21 mouse cellular contexts compared by ENCODE assay signal in the genomic region with DNA sequence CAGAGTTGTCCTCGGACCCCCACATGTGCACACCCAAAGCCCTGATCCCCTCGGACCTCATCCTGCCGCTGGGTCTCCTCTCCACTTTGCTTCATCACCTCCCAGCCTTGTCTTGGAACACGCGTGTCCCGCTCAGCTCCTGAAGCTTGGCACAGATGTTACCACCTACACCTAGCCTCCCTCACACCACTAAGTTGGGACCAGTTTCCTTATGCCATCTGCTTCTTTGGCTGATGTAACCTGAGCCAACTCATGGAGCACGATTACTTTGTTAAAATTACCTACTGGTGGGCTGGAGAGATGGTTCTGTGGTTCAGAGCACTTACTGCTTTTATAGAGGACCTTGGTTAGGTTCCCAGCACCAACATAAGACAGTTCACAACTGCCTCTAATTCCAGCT. TPM values are rescaled to one million over a fixed set of nuclear protein-coding genes. Genes with fewer than 3 reads are reported as not detected.
A peak's percentile ranks its signal among the peaks of the same experiment; 100 is the strongest.
DNase-seq lines count a peak whose midpoint lies in the region; ATAC-seq and TF ChIP-seq lines count a peak whose summit lies in the region.
"Had no signal": no experiment of that assay in that cellular context is flagged by ENCODE, and none has a peak within 500 bp of the region (broad histone marks: within the 10 kb centered on the region; RNA-seq: fewer than 3 reads in every experiment).

No protein-coding gene starts in this region.

- no peak for TF ChIP-seq EP300 in stomach, postnatal 0 days (optimal IDR thresholded peaks at IDR 0.05)

- no peaks in the 10 kb centered on the region for H3K36me3 ChIP-seq in heart, embryonic 10.5 days
- H3K36me3 ChIP-seq in heart, embryonic 12.5 days = no peaks in the 10 kb centered on the region
- no peaks in the 10 kb centered on the region for H3K36me3 ChIP-seq in stomach, postnatal 0 days (ENCODE audit: control insufficient read depth, insufficient read depth, low read length)
- H3K36me3 ChIP-seq: embryonic facial prominence, embryonic 12.5 days; stomach, embryonic 15.5 days had no signal

- no peak overlapping the region for H3K4me3 ChIP-seq in heart, embryonic 10.5 days
- no peak overlapping the region for H3K4me3 ChIP-seq in heart, embryonic 12.5 days
- no peak overlapping the region for H3K4me3 ChIP-seq in stomach, postnatal 0 days (ENCODE audit: low read depth, low read length)
- H3K4me3 ChIP-seq: embryonic facial prominence, embryonic 12.5 days; forebrain, embryonic 12.5 days; kidney, embryonic 15.5 days; stomach, embryonic 15.5 days had no signal

- no peak overlapping the region for H3K27ac ChIP-seq in heart, embryonic 10.5 days
- no peak overlapping the region for H3K27ac ChIP-seq in heart, embryonic 12.5 days (ENCODE audit: poor library complexity, severe bottlenecking)
- H3K27ac ChIP-seq in stomach, postnatal 0 days (replicated peaks) = no peak overlapping the region
- H3K27ac ChIP-seq: embryonic facial prominence, embryonic 12.5 days; forebrain, embryonic 12.5 days; hindbrain, postnatal 0 days; kidney, embryonic 15.5 days; macrophage; stomach, embryonic 15.5 days had no signal

- no peak overlapping the region for H3K9ac ChIP-seq in heart, embryonic 12.5 days
- no peak overlapping the region for H3K9ac ChIP-seq in stomach, postnatal 0 days (ENCODE audit: low read length)
- H3K9ac ChIP-seq: embryonic facial prominence, embryonic 12.5 days; forebrain, embryonic 12.5 days; kidney, embryonic 15.5 days; stomach, embryonic 15.5 days had no signal

- peak; percentile 45 for DNase-seq in heart, embryonic 10.5 days (ENCODE audit: low spot score)
- DNase-seq in left cerebral cortex, adult 9 months (ENCODE audit: low spot score in 2 of 2) = peak; percentile 53 to 83
- DNase-seq in left cerebral cortex, postnatal 14 days (ENCODE audit: low spot score in 2 of 2) = no peak
- peak; percentile 13 for DNase-seq in urinary bladder, adult 2 months (ENCODE audit: low spot score)
- DNase-seq in urinary bladder, postnatal 25 days (ENCODE audit: low spot score) = no peak
- peak; percentile 79 for DNase-seq in telencephalon, adult 2 months (ENCODE audit: low read depth, low spot score)
- DNase-seq in stomach, postnatal 0 days (ENCODE audit: low spot score) = no peak
- DNase-seq: adrenal gland, adult 2 months; cerebellum, adult 18-20 months; cerebellum, postnatal 14 days; gastrocnemius, postnatal 36 days; kidney, adult 11 months; kidney, postnatal 36 days had no signal

- H3K4me1 ChIP-seq in heart, embryonic 10.5 days = peaks cover 15% of the 10 kb centered on the region
- peaks cover 13% of the 10 kb centered on the region for H3K4me1 ChIP-seq in heart, embryonic 12.5 days (replicated peaks)
- H3K4me1 ChIP-seq in stomach, postnatal 0 days (replicated peaks; ENCODE audit: control insufficient read depth, insufficient read depth) = peaks cover 4% of the 10 kb centered on the region; the same call in 1 of the 2 replicates

- intact Hi-C loops in left cerebral cortex, postnatal 14 days (cut with DNase I) = no loop called here

- 88% methylated on average over 7 of the region's 7 CpGs for WGBS in heart, embryonic 10.5 days
- WGBS in heart, embryonic 12.5 days = 79% methylated on average over 7 of the region's 7 CpGs
- WGBS in stomach, postnatal 0 days = 85% methylated on average over 7 of the region's 7 CpGs

- H3K9me3 ChIP-seq in heart, embryonic 10.5 days = no peaks in the 10 kb centered on the region
- no peaks in the 10 kb centered on the region for H3K9me3 ChIP-seq in heart, embryonic 12.5 days (replicated peaks)
- H3K9me3 ChIP-seq in stomach, postnatal 0 days (ENCODE audit: control insufficient read depth, low read length) = no peaks in the 10 kb centered on the region
- H3K9me3 ChIP-seq: embryonic facial prominence, embryonic 12.5 days; forebrain, embryonic 12.5 days; kidney, embryonic 15.5 days; stomach, embryonic 15.5 days had no signal

- no peak for TF ChIP-seq CTCF in stomach, postnatal 0 days (IDR thresholded peaks at IDR 0.05; ENCODE audit: low read depth)

- ATAC-seq in heart, embryonic 12.5 days (ENCODE audit: insufficient number of reproducible peaks, low FRiP score) = no peak
- ATAC-seq in stomach, postnatal 0 days (ENCODE audit: low FRiP score, low TSS enrichment) = no peak
- ATAC-seq: hindbrain, postnatal 0 days had no signal

- no peaks in the 10 kb centered on the region for H3K27me3 ChIP-seq in heart, embryonic 10.5 days (ENCODE audit: insufficient read depth, poor library complexity, severe bottlenecking)
- H3K27me3 ChIP-seq in heart, embryonic 12.5 days (replicated peaks) = no peaks in the 10 kb centered on the region
- no peaks in the 10 kb centered on the region for H3K27me3 ChIP-seq in stomach, postnatal 0 days (ENCODE audit: control insufficient read depth, insufficient read depth, low read length)
- H3K27me3 ChIP-seq: embryonic facial prominence, embryonic 12.5 days; kidney, embryonic 15.5 days; stomach, embryonic 15.5 days had no signal

- no peak overlapping the region for H3K4me2 ChIP-seq in heart, embryonic 12.5 days
- no peak overlapping the region for H3K4me2 ChIP-seq in stomach, postnatal 0 days (replicated peaks; ENCODE audit: low read depth)
- H3K4me2 ChIP-seq: embryonic facial prominence, embryonic 12.5 days; forebrain, embryonic 12.5 days; kidney, embryonic 15.5 days; midbrain, embryonic 11.5 days; stomach, embryonic 15.5 days had no signal

RNA-seq across cellular contexts. Expression of gene Sec61a1, which starts 3.1 kb away (rescaled TPM):
- polyA plus RNA-seq in heart, embryonic 10.5 days (2016; fragmentation: Nextera tagmentation; extraction: Ambion mirVana) = 234 and 235 TPM in 2 replicates
- polyA plus RNA-seq in heart, embryonic 12.5 days (2016; fragmentation: Nextera tagmentation; extraction: Ambion mirVana) = 206 and 209 TPM in 2 replicates
- 100 to 1,000 TPM; 103 to 112 TPM for total RNA-seq in left cerebral cortex, postnatal 14 days (2021)
- 130 and 145 TPM in 2 replicates for polyA plus RNA-seq in urinary bladder, adult 2 months (2012; rRNA removed)
- 163 and 168 TPM in 2 replicates for polyA plus RNA-seq in stomach, postnatal 0 days (2015; fragmentation: Nextera tagmentation; extraction: Ambion mirVana)

RNA-seq across cellular contexts. Expression of gene Ruvbl1, which starts 56.6 kb away (rescaled TPM):
- polyA plus RNA-seq in heart, embryonic 10.5 days (2016; fragmentation: Nextera tagmentation; extraction: Ambion mirVana) = 115 and 169 TPM in 2 replicates
- 75.7 and 80.2 TPM in 2 replicates for polyA plus RNA-seq in heart, embryonic 12.5 days (2016; fragmentation: Nextera tagmentation; extraction: Ambion mirVana)
- 10 to 100 TPM; 36.2 to 37.1 TPM for total RNA-seq in left cerebral cortex, postnatal 14 days (2021)
- polyA plus RNA-seq in urinary bladder, adult 2 months (2012; rRNA removed) = 33.1 and 37.7 TPM in 2 replicates
- 35.2 and 37.9 TPM in 2 replicates for polyA plus RNA-seq in stomach, postnatal 0 days (2015; fragmentation: Nextera tagmentation; extraction: Ambion mirVana)

Comparison
In these comparisons a context has a peak if more than half of its experiments do, and no peak if none do; other contexts are left out.
1. DNase-seq: peak in heart, embryonic 10.5 days (single experiment), left cerebral cortex, adult 9 months (2 of 2), urinary bladder, adult 2 months (single experiment) and telencephalon, adult 2 months (single experiment); none in left cerebral cortex, postnatal 14 days (0 of 2), urinary bladder, postnatal 25 days (single experiment) and stomach, postnatal 0 days (single experiment).